Mouse (Mus musculus) neutrophil, adult 83 days (primary cell): ENCODE measurements around the gene Rpusd4. TPM values are rescaled to one million over a fixed set of nuclear protein-coding genes. Genes with fewer than 3 reads are reported as not detected.

Experiments
- total RNA-seq, 2 experiments: library from RNA; stranded (reverse); gene quantifications; one replicate each; pipeline ENCODE4 v1.2.4; 2023

Gene Rpusd4
- total RNA-seq = 10 to 100 TPM in 1 of 2 experiments, 1 to 10 TPM in 1; 9.3 to 10.1 TPM

DNA sequence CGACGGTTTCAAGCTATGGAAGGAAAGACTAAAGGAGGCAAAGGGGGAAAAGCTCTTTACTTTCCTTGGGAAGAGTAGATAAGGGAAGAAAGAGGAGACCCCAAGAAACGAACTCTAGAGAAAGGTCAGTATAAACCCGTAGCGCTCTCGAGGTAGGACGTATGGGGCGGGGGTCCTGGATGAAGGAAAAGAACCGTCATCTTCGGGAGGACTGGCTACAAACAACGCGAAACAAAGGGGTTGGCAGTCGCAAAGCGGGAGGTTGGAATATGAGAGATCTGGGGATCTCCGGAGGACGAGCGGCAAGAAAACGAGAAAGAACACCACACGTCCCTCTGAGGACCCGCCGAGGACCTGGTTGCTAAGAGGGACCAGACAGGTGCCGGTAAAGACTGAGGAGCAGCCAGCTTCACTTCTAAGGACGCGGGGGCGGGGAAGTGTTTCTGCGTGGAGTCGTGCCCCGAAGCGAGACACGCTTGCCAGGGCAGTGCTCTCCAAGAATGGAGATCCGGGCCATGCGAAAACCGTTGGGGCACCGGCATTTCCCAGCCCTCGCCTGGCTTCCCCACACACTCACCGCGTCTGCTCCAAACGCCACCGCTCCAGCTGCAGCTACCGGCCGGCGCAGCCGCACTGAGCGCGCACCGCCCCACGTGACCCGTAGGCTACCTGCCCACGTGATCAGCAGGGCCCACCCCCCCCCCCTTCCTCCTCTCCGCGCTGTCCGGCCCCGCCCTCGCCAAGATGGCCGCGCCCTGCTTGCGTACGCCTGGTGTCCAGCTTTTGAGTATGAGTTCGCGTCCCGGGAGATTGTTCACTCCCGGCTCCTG, at the start of gene Rpusd4, which contains the start of gene Fam118b:
Gene Rpusd4, plus strand, starts transcription at position 720 of the 830 bp plus-strand sequence.
Gene Fam118b, minus strand, starts transcription at position 660 of the 830 bp plus-strand sequence.

Other genes with a start within 250 kb of the Rpusd4 start
- 10 to 100 TPM; 68.5 to 85.8 TPM for gene St3gal4, start 148.6 kb upstream of the Rpusd4 start, total RNA-seq
- gene Dcps, start 91.8 kb upstream of the Rpusd4 start, total RNA-seq = 10 to 100 TPM; 20.9 to 26.4 TPM
- gene Srpr, start 67.7 kb upstream of the Rpusd4 start, total RNA-seq = 10 to 100 TPM; 68.7 to 79.8 TPM
- 10 to 100 TPM; 40.9 to 56.2 TPM for gene Tirap, start 67.6 kb upstream of the Rpusd4 start, total RNA-seq
- 10 to 100 TPM; 18.8 to 28.0 TPM for gene Foxred1, start 56.8 kb upstream of the Rpusd4 start, total RNA-seq
- gene Fam118b, start 60 bp upstream of the Rpusd4 start, total RNA-seq = 10 to 100 TPM; 15.8 to 19.5 TPM
- gene Cdon, start 153.3 kb downstream of the Rpusd4 start, total RNA-seq = 1 to 10 TPM in 1 of 2 experiments, under 1 TPM in 1; 0.90 to 2.3 TPM